Mouse (Mus musculus): Measurements from ENCODE around the gene Ltbr. TPM values are rescaled to one million over a fixed set of nuclear protein-coding genes. Genes with fewer than 3 reads are reported as not detected.
A peak's percentile ranks its signal among the peaks of the same experiment; 100 is the strongest.
"Not testable (repeated sequence)": the region's sequence is repeated elsewhere in the genome, so short reads cannot be mapped to it uniquely, and the experiment has no call there.

Gene Ltbr
- polyA plus RNA-seq, 1 experiment, result 23.2 TPM

DNA sequence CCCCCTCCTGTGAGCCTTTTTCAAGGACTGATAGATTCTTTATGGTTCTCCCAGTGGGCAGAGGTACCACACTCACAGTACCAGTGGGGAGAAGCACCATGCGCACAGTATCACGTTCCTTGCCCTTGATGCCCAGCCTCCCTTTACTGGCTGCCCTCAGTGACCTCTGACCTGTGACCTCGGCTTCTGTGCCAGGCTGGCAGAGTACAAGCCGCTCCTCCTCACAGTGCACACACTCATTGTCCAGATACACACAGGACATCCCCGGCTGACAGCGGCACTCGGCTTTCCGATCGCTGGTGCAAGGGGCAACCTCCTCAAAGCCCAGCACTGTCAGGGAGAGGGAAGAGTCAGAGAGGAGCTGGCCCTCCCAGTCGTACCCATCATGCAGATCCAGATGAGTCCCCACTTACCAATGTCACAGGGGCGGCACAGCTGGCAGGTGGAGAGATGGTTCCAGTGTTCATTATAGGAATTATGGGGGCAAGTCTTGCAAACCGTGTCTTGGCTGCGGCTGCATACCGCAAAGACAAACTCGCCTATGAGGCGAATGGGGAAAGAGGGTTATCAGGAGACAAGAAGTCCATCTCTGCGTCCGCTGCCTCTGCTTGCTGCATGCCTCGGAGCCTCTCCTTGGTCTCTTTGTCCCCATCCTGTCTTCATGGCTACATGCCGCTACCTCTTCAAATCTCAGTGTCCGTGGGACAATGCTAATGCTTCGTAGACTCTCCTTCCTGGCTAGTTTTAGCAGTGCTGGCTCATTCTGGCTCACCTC, 917 bp downstream of the Ltbr start:
- TF ChIP-seq CTCF (IDR thresholded peaks at IDR 0.05; ENCODE audit: control insufficient read depth, insufficient read depth, low read length) (no peak), POLR2A (IDR thresholded peaks at IDR 0.05; ENCODE audit: borderline replicate concordance, control insufficient read depth, low read depth, low read length) (no peak)
- 57% methylated on average over 22 of the region's 22 CpGs for WGBS
- peak overlapping the region; percentile 83 for H3K4me3 ChIP-seq (replicated peaks; ENCODE audit: control insufficient read depth, low read depth, low read length)
- H3K4me1 ChIP-seq (ENCODE audit: control insufficient read depth, insufficient read depth, low read length), result no peaks in the 10 kb centered on the region; the same call in 1 of the 2 replicates
- H3K27ac ChIP-seq (ENCODE audit: control insufficient read depth, insufficient read depth, low read depth, low read length, poor library complexity), result peak overlapping the region; percentile 68

- TF ChIP-seq CTCF (IDR thresholded peaks at IDR 0.05; ENCODE audit: control insufficient read depth, insufficient read depth, low read length), result no peak
- no peak for TF ChIP-seq POLR2A (IDR thresholded peaks at IDR 0.05; ENCODE audit: borderline replicate concordance, control insufficient read depth, low read depth, low read length)
- 79% methylated on average over 9 of the region's 9 CpGs for WGBS
- Histone ChIP-seq H3K4me3 (replicated peaks; ENCODE audit: control insufficient read depth, low read depth, low read length) (no peak overlapping the region), H3K27ac (ENCODE audit: control insufficient read depth, insufficient read depth, low read depth, low read length, poor library complexity) (no peak overlapping the region), H3K4me1 (ENCODE audit: control insufficient read depth, insufficient read depth, low read length) (no peaks in the 10 kb centered on the region; the same call in 1 of the 2 replicates)
Measured at GRCm38 (mm10) chr6:125312171-125312570, 1.5 kb downstream of the Ltbr start.

GRCm38 (mm10) chr6:125309406-125309805, 4.3 kb downstream of the Ltbr start:
- no peak overlapping the region for H3K4me3 ChIP-seq (replicated peaks; ENCODE audit: control insufficient read depth, low read depth, low read length)
- 81% methylated on average over 5 of the region's 5 CpGs for WGBS
- H3K27ac ChIP-seq (ENCODE audit: control insufficient read depth, insufficient read depth, low read depth, low read length, poor library complexity), result no peak overlapping the region
- no peak for TF ChIP-seq POLR2A (IDR thresholded peaks at IDR 0.05; ENCODE audit: borderline replicate concordance, control insufficient read depth, low read depth, low read length)
- no peaks in the 10 kb centered on the region; the same call in 1 of the 2 replicates for H3K4me1 ChIP-seq (ENCODE audit: control insufficient read depth, insufficient read depth, low read length)

GRCm38 (mm10) chr6:125308921-125309320, 4.8 kb downstream of the Ltbr start:
- no peaks in the 10 kb centered on the region; the same call in 1 of the 2 replicates for H3K4me1 ChIP-seq (ENCODE audit: control insufficient read depth, insufficient read depth, low read length)
- no peak overlapping the region for H3K4me3 ChIP-seq (replicated peaks; ENCODE audit: control insufficient read depth, low read depth, low read length)
- H3K27ac ChIP-seq (ENCODE audit: control insufficient read depth, insufficient read depth, low read depth, low read length, poor library complexity), result no peak overlapping the region
- no peak for TF ChIP-seq CTCF (IDR thresholded peaks at IDR 0.05; ENCODE audit: control insufficient read depth, insufficient read depth, low read length)
- no peak for TF ChIP-seq POLR2A (IDR thresholded peaks at IDR 0.05; ENCODE audit: borderline replicate concordance, control insufficient read depth, low read depth, low read length)
- WGBS, result 81% methylated on average over 13 of the region's 13 CpGs

DNA sequence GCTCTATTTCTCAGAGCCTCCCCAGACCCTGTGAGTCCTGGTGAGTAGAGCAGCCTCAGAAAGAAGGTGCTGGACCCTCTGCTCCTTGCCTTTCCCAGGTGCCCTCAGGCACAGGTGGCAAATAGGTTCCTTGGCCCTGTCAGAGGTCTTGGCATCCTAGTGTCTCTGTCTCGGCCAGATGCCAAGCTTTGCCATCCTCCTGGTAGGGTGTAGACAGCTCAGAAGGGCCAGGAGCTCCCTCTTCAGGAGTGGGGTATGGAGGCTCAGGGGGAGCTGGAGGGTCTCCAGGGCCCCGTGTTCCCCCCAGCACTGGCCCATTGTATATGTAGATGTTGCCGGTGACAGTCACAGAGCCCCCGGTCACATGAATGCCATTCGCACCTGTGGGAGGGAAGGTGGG, 6.6 kb downstream of the Ltbr start:
- Histone ChIP-seq H3K4me3 (replicated peaks; ENCODE audit: control insufficient read depth, low read depth, low read length) (no peak overlapping the region), H3K4me1 (ENCODE audit: control insufficient read depth, insufficient read depth, low read length) (no peaks in the 10 kb centered on the region), H3K27ac (ENCODE audit: control insufficient read depth, insufficient read depth, low read depth, low read length, poor library complexity) (no peak overlapping the region)
- TF ChIP-seq POLR2A (IDR thresholded peaks at IDR 0.05; ENCODE audit: borderline replicate concordance, control insufficient read depth, low read depth, low read length) (no peak), CTCF (IDR thresholded peaks at IDR 0.05; ENCODE audit: control insufficient read depth, insufficient read depth, low read length) (no peak)
- WGBS, result 80% methylated on average over 5 of the region's 5 CpGs

- TF ChIP-seq CTCF (IDR thresholded peaks at IDR 0.05; ENCODE audit: control insufficient read depth, insufficient read depth, low read length) (no peak), POLR2A (IDR thresholded peaks at IDR 0.05; ENCODE audit: borderline replicate concordance, control insufficient read depth, low read depth, low read length) (no peak)
- Histone ChIP-seq H3K27ac (ENCODE audit: control insufficient read depth, insufficient read depth, low read depth, low read length, poor library complexity) (no peak overlapping the region), H3K4me1 (ENCODE audit: control insufficient read depth, insufficient read depth, low read length) (no peaks in the 10 kb centered on the region), H3K4me3 (replicated peaks; ENCODE audit: control insufficient read depth, low read depth, low read length) (no peak overlapping the region)
- 85% methylated on average over 6 of the region's 6 CpGs for WGBS
Measured at GRCm38 (mm10) chr6:125305465-125305864, 8.2 kb downstream of the Ltbr start.

DNA sequence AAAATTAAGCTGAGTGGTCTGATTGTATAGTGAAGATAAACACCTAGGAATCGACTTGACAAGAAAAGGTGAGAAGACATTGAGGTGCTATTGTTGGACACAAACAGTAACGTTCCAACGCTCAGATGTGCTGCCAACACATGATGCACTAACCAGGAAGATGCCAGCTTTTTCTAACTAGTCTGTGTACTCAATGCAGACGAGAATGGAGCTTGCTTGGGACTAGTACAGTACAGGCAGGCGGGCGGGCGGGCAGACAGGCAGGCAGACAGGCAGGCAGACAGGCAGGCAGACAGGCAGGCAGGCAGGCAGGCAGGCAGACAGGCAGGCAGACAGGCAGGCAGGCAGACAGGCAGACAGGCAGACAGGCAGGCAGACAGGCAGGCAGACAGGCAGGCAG, 9.3 kb downstream of the Ltbr start:
- WGBS, result 81% methylated on average over 7 of the region's 7 CpGs
- not testable (repeated sequence) for H3K4me1 ChIP-seq (ENCODE audit: control insufficient read depth, insufficient read depth, low read length); H3K4me3 ChIP-seq (replicated peaks; ENCODE audit: control insufficient read depth, low read depth, low read length); H3K27ac ChIP-seq (ENCODE audit: control insufficient read depth, insufficient read depth, low read depth, low read length, poor library complexity)

DNA sequence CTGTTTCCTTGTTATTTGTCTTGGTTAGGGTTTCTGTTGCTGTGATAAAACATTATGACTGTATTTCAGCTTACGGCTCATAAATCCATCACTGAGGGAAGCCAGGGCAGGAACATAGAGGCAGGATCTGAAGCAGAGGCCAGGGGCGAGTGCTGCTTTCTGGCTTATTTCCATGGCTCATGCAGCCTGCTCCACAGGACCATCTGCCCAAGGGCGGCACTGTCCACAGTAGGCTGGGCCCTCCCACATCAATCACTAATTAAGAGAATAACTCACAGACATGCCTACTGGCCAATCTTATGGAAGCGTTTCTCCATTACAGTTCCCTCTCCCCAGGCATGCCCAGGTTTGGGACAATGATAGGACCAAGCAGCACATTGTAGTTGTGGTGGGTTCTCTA, 10.4 kb downstream of the Ltbr start:
- no peak for TF ChIP-seq POLR2A (IDR thresholded peaks at IDR 0.05; ENCODE audit: borderline replicate concordance, control insufficient read depth, low read depth, low read length)
- WGBS, result 84% methylated on average over 4 of the region's 4 CpGs

More for the DNA sequence above, 10.4 kb downstream of the Ltbr start:
- no peak overlapping the region for H3K4me3 ChIP-seq (replicated peaks; ENCODE audit: control insufficient read depth, low read depth, low read length)
- H3K27ac ChIP-seq (ENCODE audit: control insufficient read depth, insufficient read depth, low read depth, low read length, poor library complexity), result no peak overlapping the region
- no peaks in the 10 kb centered on the region for H3K4me1 ChIP-seq (ENCODE audit: control insufficient read depth, insufficient read depth, low read length)

All from bone marrow, adult 2 months (tissue).